Mouse (Mus musculus) ES-E14 (cell line): ENCODE results near the gene Mettl16. TPM values are rescaled to one million over a fixed set of nuclear protein-coding genes. Genes with fewer than 3 reads are reported as not detected.

Experiments used
- DNase-seq: peaks from one replicate; pipeline ENCODE4 v3.0.0-alpha.2; 2013; ENCODE audit warnings: low read depth, low spot score
- H3K27ac ChIP-seq: 2 replicates; pipeline ENCODE4 v1.5.1; 2012; ENCODE audit warnings: low read depth, mild to moderate bottlenecking, low read length, moderate library complexity, mixed read lengths; ENCODE audit not compliant: poor library complexity, insufficient read depth, severe bottlenecking
- H3K36me3 ChIP-seq: 2 replicates; pipeline ENCODE4 v1.6.1; 2012; ENCODE audit warnings: mild to moderate bottlenecking, low read length, moderate library complexity, mixed read lengths; ENCODE audit not compliant: control insufficient read depth, poor library complexity, insufficient read depth, severe bottlenecking
- H3K4me1 ChIP-seq, 2 experiments: fragments of 150-350 bp in 1 of 2; sonication (generic) in 1 of 2; 2 replicates each; pipeline ENCODE4 v1.6.1; 2012; ENCODE audit warnings: low read length in 2 of 2, mild to moderate bottlenecking in 1 of 2, mixed read lengths in 1 of 2; ENCODE audit not compliant: control insufficient read depth in 2 of 2, insufficient read depth in 2 of 2, poor library complexity in 1 of 2
- H3K4me3 ChIP-seq, 2 experiments: fragments of 150-350 bp in 1 of 2; sonication (generic) in 1 of 2; 2 replicates each; pipeline ENCODE4 v1.5.1; 2012; ENCODE audit warnings: low read length in 2 of 2, low read depth in 1 of 2, mild to moderate bottlenecking in 1 of 2, mixed read lengths in 1 of 2; ENCODE audit not compliant: insufficient read depth in 1 of 2, poor library complexity in 1 of 2, severe bottlenecking in 1 of 2
- H3K9ac ChIP-seq: 2 replicates; pipeline ENCODE4 v1.6.1; 2012; ENCODE audit warnings: low read depth, mild to moderate bottlenecking, low read length, mixed read lengths; ENCODE audit not compliant: poor library complexity, insufficient read depth, severe bottlenecking
- H3K9me3 ChIP-seq: fragments of 150-350 bp; sonication (generic); 2 replicates; pipeline ENCODE4 v1.6.1; 2012; ENCODE audit warnings: low read depth, mild to moderate bottlenecking, low read length; ENCODE audit not compliant: control insufficient read depth, insufficient read depth
- CHD2 ChIP-seq: IDR thresholded peaks from 2 replicates; pipeline ENCODE4 v1.6.1; 2014; ENCODE audit warnings: mild to moderate bottlenecking, low read depth, low read length, inconsistent platforms
- HCFC1 ChIP-seq: IDR thresholded peaks from 2 replicates; pipeline ENCODE4 v1.6.1; 2012; ENCODE audit warnings: low read length, inconsistent platforms, borderline replicate concordance; ENCODE audit not compliant: insufficient read depth
- MAFK ChIP-seq: IDR thresholded peaks from 2 replicates; pipeline ENCODE4 v1.6.1; 2014; ENCODE audit warnings: mild to moderate bottlenecking, low read depth, low read length, inconsistent platforms; ENCODE audit not compliant: insufficient read depth
- ZC3H11A ChIP-seq: IDR thresholded peaks from 2 replicates; pipeline ENCODE4 v1.6.1; 2012; ENCODE audit warnings: low read depth, mild to moderate bottlenecking, inconsistent platforms, low read length, borderline replicate concordance
- ZNF384 ChIP-seq: IDR thresholded peaks from 2 replicates; pipeline ENCODE4 v1.6.1; 2012; ENCODE audit warnings: low read depth, low read length, inconsistent platforms
- in situ Hi-C, 2 experiments: fragments of 600-800 bp; cut with MboI; formaldehyde crosslinking; loops; one replicate each; pipeline ENCODE4 v1.15.1; 2025; ENCODE audit warnings: low sequenced_read_pairs in 2 of 2, inconsistent platforms in 1 of 2; ENCODE audit not compliant: unreplicated experiment in 2 of 2
- total RNA-seq: library from RNA; depleted of rRNA; stranded (reverse); fragments of 300-350 nt; gene quantifications from 2 replicates; pipeline ENCODE4 v1.2.3, GENCODE M21; 2012

The Mettl16 gene
- total RNA-seq, 1 experiment: 72.7 TPM

GRCm38 (mm10) chr11:74768045-74768444 is 2.6 kb upstream of the Mettl16 start:
- Histone ChIP-seq H3K36me3 (peaks cover under 1% of the 10 kb centered on the region; the same call in 1 of the 2 replicates), H3K27ac (no peak overlapping the region), H3K4me1 (peaks cover 3 to 24% of the 10 kb centered on the region in 2 experiments; a peak in 2 of 4 replicates), H3K4me3 (no peak overlapping the region), H3K9ac (no peak overlapping the region), H3K9me3 (no peaks in the 10 kb centered on the region)
- no peak for TF ChIP-seq HCFC1
- peak; percentile 38; the same call in 1 of the 2 replicates for TF ChIP-seq ZC3H11A
- in situ Hi-C loops: no loop called here
- DNase-seq: no peak

- no peak for DNase-seq
- H3K36me3 ChIP-seq: peaks cover 15% of the 10 kb centered on the region
- peak overlapping the region; percentile 59; the same call in 1 of the 2 replicates for H3K27ac ChIP-seq
- peak overlapping the region; percentile 85; the same call in 1 of the 2 replicates for H3K9ac ChIP-seq
- H3K4me3 ChIP-seq: peak overlapping the region; percentile 65 to 98
- in situ Hi-C loops: no loop called here
- peaks cover 3 to 11% of the 10 kb centered on the region in 2 experiments; a peak in 2 of 4 replicates for H3K4me1 ChIP-seq
- H3K9me3 ChIP-seq: no peaks in the 10 kb centered on the region
- no peak for TF ChIP-seq HCFC1
- TF ChIP-seq MAFK: no peak
- TF ChIP-seq CHD2: no peak
Measured at GRCm38 (mm10) chr11:74770037-74770436, 593 bp upstream of the Mettl16 start.

GRCm38 (mm10) chr11:74771234-74771633 is 604 bp downstream of the Mettl16 start:
- Histone ChIP-seq H3K9ac (peak overlapping the region; percentile 99), H3K9me3 (no peaks in the 10 kb centered on the region), H3K36me3 (peaks cover 19% of the 10 kb centered on the region), H3K4me3 (peak overlapping the region; percentile 77 to 98), H3K27ac (peak overlapping the region; percentile 89), H3K4me1 (peaks cover 3 to 11% of the 10 kb centered on the region in 2 experiments; a peak in 2 of 4 replicates)
- no peak for DNase-seq
- in situ Hi-C loops: no loop called here
- no peak for TF ChIP-seq HCFC1
- TF ChIP-seq MAFK: no peak
- TF ChIP-seq ZC3H11A: no peak
- no peak for TF ChIP-seq ZNF384

- TF ChIP-seq HCFC1 (no peak), CHD2 (no peak), ZNF384 (no peak), MAFK (no peak), ZC3H11A (no peak)
- peak overlapping the region; percentile 99; the same call in 1 of the 2 replicates for H3K9ac ChIP-seq
Measured at GRCm38 (mm10) chr11:74771650-74772049, 1.0 kb downstream of the Mettl16 start.

GRCm38 (mm10) chr11:74772386-74772785 is 1.8 kb downstream of the Mettl16 start:
- Histone ChIP-seq H3K27ac (no peak overlapping the region), H3K9ac (peak overlapping the region; percentile 54; the same call in 1 of the 2 replicates), H3K9me3 (no peaks in the 10 kb centered on the region), H3K36me3 (peaks cover 19% of the 10 kb centered on the region), H3K4me1 (peaks cover 3 to 6% of the 10 kb centered on the region in 2 experiments; a peak in 2 of 4 replicates), H3K4me3 (peak overlapping the region in 1 of 2 experiments; percentile 35; a peak in 1 of 4 replicates)
- no peak for DNase-seq
- in situ Hi-C loops: no loop called here
- TF ChIP-seq ZC3H11A (no peak), HCFC1 (no peak), ZNF384 (no peak), MAFK (no peak), CHD2 (no peak)

More at GRCm38 (mm10) chr11:74771650-74772049, 1.0 kb downstream of the Mettl16 start:
- Histone ChIP-seq H3K36me3 (peaks cover 19% of the 10 kb centered on the region), H3K4me3 (peak overlapping the region; percentile 77 to 98), H3K27ac (no peak overlapping the region; the same call in 1 of the 2 replicates), H3K4me1 (peaks cover 3 to 11% of the 10 kb centered on the region in 2 experiments; a peak in 2 of 4 replicates), H3K9me3 (no peaks in the 10 kb centered on the region)
- in situ Hi-C loops: no loop called here
- DNase-seq: no peak
